Mouse (Mus musculus) R1 (cell line): Measurements from ENCODE around the gene Crtc2.

Source experiments
- DNase-seq: peaks from one replicate; pipeline ENCODE4 v3.0.0-alpha.2; 2018; ENCODE audit warnings: low read depth, low spot score

Crtc2 gene

GRCm38 (mm10) chr3:90253653-90254418 is at the start of gene Crtc2:
Gene Crtc2, plus strand, starts transcription at chr3:90254163.
- peak; percentile 98 for DNase-seq

GRCm38 (mm10) chr3:90204582-90204981 is 49.4 kb upstream of the Crtc2 start:
- no peak for DNase-seq

- DNase-seq = peak; percentile 48
Measured at GRCm38 (mm10) chr3:90208662-90209061, 45.3 kb upstream of the Crtc2 start.

GRCm38 (mm10) chr3:90209908-90210566 is 43.9 kb upstream of the Crtc2 start:
- peak; percentile 48 for DNase-seq

GRCm38 (mm10) chr3:90211475-90212398 is 42.2 kb upstream of the Crtc2 start:
- peak; percentile 40 for DNase-seq

- no peak for DNase-seq
Measured at GRCm38 (mm10) chr3:90212723-90213122, 41.2 kb upstream of the Crtc2 start.

- peak; percentile 97 for DNase-seq
Measured at GRCm38 (mm10) chr3:90213377-90213866, 40.5 kb upstream of the Crtc2 start, which contains the start of the genes Rps27 and Rab13. Gene Rps27, minus strand, starts transcription at chr3:90213651. Gene Rab13, plus strand, starts transcription at chr3:90213695.

GRCm38 (mm10) chr3:90213956-90214684 is 39.8 kb upstream of the Crtc2 start:
- peak; percentile 42 for DNase-seq

GRCm38 (mm10) chr3:90215825-90216380 is 38.1 kb upstream of the Crtc2 start:
- no peak for DNase-seq

- DNase-seq = peak; percentile 77
Measured at GRCm38 (mm10) chr3:90220088-90220487, 33.9 kb upstream of the Crtc2 start.

GRCm38 (mm10) chr3:90220531-90220951 is 33.4 kb upstream of the Crtc2 start:
- DNase-seq = peak; percentile 71

- no peak for DNase-seq
Measured at GRCm38 (mm10) chr3:90221123-90221522, 32.8 kb upstream of the Crtc2 start.

GRCm38 (mm10) chr3:90222455-90222854 is 31.5 kb upstream of the Crtc2 start:
- no peak for DNase-seq

GRCm38 (mm10) chr3:90222941-90223340 is 31.0 kb upstream of the Crtc2 start:
- no peak for DNase-seq

- peak; percentile 92 for DNase-seq
Measured at GRCm38 (mm10) chr3:90224331-90224730, 29.6 kb upstream of the Crtc2 start.

- no peak for DNase-seq
Measured at GRCm38 (mm10) chr3:90231075-90231474, 22.9 kb upstream of the Crtc2 start.

- DNase-seq = peak; percentile 95
Measured at GRCm38 (mm10) chr3:90231507-90232333, 22.2 kb upstream of the Crtc2 start, which contains the start of gene Jtb. Gene Jtb, plus strand, starts transcription at chr3:90231597.

- DNase-seq = no peak
Measured at GRCm38 (mm10) chr3:90241251-90241650, 12.7 kb upstream of the Crtc2 start.

GRCm38 (mm10) chr3:90241669-90242358 is 12.1 kb upstream of the Crtc2 start:
- DNase-seq = no peak
